Mouse (Mus musculus): ENCODE measurements around the gene P2rx1. TPM values are rescaled to one million over a fixed set of nuclear protein-coding genes. Genes with fewer than 3 reads are reported as not detected.

The P2rx1 gene
- polyA plus RNA-seq, 1 experiment = 0.52 TPM

DNA sequence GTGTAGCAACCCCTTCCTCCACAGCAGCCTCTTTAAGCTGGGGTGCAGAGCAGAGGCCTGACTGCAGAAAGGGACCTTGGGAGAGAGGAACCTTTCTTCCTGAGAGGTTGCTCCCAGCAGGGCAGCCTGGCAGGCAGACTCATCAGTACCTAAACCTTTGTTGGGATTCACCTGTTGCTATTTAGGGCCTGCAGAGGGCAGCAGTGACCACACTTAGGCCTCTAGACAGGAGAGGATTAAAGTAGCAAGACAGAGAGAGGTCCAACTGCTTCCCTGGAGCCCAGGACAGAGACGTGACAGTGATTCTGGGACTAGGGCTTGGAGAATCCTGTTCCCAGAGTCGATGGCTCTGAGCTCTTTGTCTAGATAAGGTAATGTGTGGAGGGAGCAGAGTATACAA, 7.5 kb downstream of the P2rx1 start:
- no peak overlapping the region for H3K4me3 ChIP-seq (ENCODE audit: insufficient read depth, low read length)
- no peaks in the 10 kb centered on the region for H3K4me1 ChIP-seq (ENCODE audit: control insufficient read depth, insufficient read depth, low read length)
- no peak overlapping the region for H3K27ac ChIP-seq (ENCODE audit: insufficient read depth, low read length)
- no peak for TF ChIP-seq POLR2A (IDR thresholded peaks at IDR 0.05; ENCODE audit: extremely low read depth, insufficient read depth, low read length)
- peak; percentile 88 for TF ChIP-seq CTCF (IDR thresholded peaks at IDR 0.05; ENCODE audit: extremely low read depth, insufficient read depth, low read length)

DNA sequence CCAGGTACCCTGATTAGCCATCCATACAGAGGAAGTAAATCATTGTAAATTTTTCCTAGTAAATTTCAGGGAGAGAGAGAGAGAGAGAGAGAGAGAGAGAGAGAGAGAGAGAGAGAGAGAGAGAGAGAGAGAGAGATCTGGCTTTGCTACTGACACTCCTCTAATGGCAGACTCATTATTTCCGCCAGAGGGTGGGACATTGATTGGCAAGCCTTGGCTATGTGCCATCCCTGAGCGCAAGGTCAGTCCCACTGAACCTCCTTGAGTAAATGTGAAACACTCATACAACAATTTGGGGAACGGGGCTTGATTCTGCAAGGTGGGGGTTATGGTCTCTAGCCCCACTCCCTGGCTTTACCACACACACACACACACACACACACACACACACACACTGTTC, 8.2 kb downstream of the P2rx1 start:
- H3K4me3 ChIP-seq (ENCODE audit: insufficient read depth, low read length) = no peak overlapping the region
- TF ChIP-seq CTCF (IDR thresholded peaks at IDR 0.05; ENCODE audit: extremely low read depth, insufficient read depth, low read length) (no peak), POLR2A (IDR thresholded peaks at IDR 0.05; ENCODE audit: extremely low read depth, insufficient read depth, low read length) (no peak)
- no peak overlapping the region for H3K27ac ChIP-seq (ENCODE audit: insufficient read depth, low read length)
- no peaks in the 10 kb centered on the region for H3K4me1 ChIP-seq (ENCODE audit: control insufficient read depth, insufficient read depth, low read length)

DNA sequence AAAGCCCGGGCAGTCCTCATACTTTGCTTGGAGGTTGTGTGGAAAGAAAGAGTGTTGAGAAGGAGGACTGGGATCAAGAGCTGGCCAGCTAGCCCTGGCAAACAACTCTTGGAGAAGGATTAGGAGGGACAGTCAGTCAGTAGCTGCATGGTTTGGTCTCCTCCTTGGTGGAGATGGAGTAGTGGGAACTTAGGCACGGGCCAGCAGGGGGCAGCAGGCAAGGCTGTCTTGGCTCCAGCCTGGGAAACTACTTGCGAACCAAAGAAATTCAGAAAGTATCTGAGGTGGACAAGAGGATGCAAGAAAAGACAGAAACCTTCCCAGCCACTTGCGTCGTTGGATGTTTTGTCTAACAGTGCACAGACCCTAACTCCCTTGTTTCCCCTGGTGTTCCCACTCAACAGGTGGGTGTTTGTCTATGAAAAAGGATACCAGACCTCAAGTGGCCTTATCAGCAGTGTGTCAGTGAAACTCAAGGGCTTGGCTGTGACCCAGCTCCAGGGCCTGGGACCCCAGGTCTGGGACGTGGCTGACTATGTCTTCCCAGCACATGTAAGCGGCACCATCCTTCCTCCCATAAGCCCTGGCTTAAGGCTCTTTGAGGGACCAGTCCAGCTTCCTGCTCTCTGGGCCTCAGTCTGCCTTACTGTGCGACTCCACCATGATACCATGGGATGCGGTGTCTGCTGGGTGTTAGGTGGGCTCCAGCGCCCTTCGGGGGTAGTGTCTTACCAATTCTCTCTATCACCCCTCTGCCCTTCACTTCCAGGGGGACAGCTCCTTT, 9.0 kb downstream of the P2rx1 start:
- no peaks in the 10 kb centered on the region for H3K4me1 ChIP-seq (ENCODE audit: control insufficient read depth, insufficient read depth, low read length)
- no peak overlapping the region for H3K4me3 ChIP-seq (ENCODE audit: insufficient read depth, low read length)
- no peak overlapping the region for H3K27ac ChIP-seq (ENCODE audit: insufficient read depth, low read length)
- TF ChIP-seq CTCF (IDR thresholded peaks at IDR 0.05; ENCODE audit: extremely low read depth, insufficient read depth, low read length) (peak; percentile 77), POLR2A (IDR thresholded peaks at IDR 0.05; ENCODE audit: extremely low read depth, insufficient read depth, low read length) (no peak)

DNA sequence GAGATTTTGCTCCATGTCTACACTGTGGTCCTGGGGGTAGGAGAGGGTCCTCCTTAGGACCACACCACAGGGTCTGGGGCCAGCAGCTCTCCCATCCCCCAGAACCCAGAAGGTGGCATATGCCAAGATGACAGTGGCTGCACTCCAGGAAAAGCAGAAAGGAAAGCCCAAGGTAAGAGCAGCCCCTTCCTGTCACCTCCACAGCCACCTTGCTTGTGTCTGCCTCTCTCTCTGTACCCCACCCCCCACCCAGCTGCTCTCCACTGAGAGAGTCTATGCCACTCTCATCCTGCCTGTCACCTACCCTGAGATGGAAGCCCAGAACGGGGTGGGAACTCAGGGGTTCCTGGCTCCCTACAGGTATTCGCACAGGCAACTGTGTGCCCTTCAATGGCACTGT, 9.9 kb downstream of the P2rx1 start:
- H3K4me1 ChIP-seq (ENCODE audit: control insufficient read depth, insufficient read depth, low read length) = no peaks in the 10 kb centered on the region
- no peak overlapping the region for H3K27ac ChIP-seq (ENCODE audit: insufficient read depth, low read length)
- TF ChIP-seq CTCF (IDR thresholded peaks at IDR 0.05; ENCODE audit: extremely low read depth, insufficient read depth, low read length) (no peak), POLR2A (IDR thresholded peaks at IDR 0.05; ENCODE audit: extremely low read depth, insufficient read depth, low read length) (no peak)
- no peak overlapping the region for H3K4me3 ChIP-seq (ENCODE audit: insufficient read depth, low read length)

DNA sequence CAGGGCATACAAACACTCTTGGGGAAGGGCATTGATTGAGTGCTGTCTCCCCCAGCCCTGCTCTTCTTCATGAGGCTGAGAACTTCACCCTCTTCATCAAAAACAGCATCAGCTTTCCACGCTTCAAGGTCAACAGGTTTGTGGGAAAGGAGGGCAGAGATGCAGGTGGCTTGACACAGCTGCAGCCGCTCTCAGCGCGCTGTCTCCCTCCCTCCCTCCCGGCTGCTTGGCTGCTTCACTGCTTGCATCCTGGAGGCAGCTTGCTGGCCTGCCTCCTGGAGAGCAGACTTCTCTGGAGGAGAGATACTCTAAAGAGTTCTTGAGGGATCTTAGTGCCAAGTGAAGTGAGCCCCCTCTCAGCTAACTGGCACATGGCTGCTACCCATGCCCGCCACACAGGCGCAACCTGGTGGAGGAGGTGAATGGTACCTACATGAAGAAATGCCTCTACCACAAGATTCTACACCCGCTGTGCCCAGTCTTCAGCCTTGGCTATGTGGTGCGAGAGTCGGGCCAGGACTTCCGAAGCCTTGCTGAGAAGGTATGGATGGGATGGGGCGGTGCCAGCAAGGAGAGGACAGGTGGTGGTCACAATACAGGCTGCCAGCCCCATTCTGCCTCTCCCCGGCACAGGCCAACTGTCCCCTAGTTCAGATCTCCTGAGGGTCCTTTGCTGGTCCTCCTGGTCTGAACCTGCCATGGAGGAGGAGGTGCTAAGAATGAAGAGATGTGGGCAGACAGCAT, 10.8 kb downstream of the P2rx1 start:
- TF ChIP-seq POLR2A (IDR thresholded peaks at IDR 0.05; ENCODE audit: extremely low read depth, insufficient read depth, low read length) (no peak), CTCF (IDR thresholded peaks at IDR 0.05; ENCODE audit: extremely low read depth, insufficient read depth, low read length) (no peak)
- no peak overlapping the region for H3K27ac ChIP-seq (ENCODE audit: insufficient read depth, low read length)
- peaks cover 2% of the 10 kb centered on the region; the same call in 1 of the 2 replicates for H3K4me1 ChIP-seq (ENCODE audit: control insufficient read depth, insufficient read depth, low read length)
- H3K4me3 ChIP-seq (ENCODE audit: insufficient read depth, low read length) = no peak overlapping the region

DNA sequence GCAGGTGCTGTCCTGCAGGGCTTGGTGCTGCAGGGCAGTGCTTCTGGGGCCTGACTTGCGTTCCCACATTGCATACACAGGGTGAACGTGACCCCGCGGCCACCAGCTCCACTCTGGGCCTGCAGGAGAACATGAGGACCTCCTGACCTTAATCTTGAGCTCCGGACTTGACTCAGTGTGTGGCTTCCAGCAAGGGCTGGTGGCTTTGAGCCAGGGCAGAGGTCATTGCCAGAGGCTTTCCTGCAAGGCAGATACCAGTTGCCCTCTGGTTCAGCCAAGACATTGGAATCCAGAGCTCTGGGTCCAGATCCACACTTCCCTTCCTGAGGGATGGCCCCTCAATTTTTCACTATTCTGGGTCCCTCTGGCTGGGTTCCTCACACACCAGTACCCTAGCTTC, 15.1 kb downstream of the P2rx1 start:
- no peak overlapping the region for H3K27ac ChIP-seq (ENCODE audit: insufficient read depth, low read length)
- no peak overlapping the region for H3K4me3 ChIP-seq (ENCODE audit: insufficient read depth, low read length)
- no peak for TF ChIP-seq CTCF (IDR thresholded peaks at IDR 0.05; ENCODE audit: extremely low read depth, insufficient read depth, low read length)
- no peak for TF ChIP-seq POLR2A (IDR thresholded peaks at IDR 0.05; ENCODE audit: extremely low read depth, insufficient read depth, low read length)
- peaks cover 10% of the 10 kb centered on the region; the same call in 1 of the 2 replicates for H3K4me1 ChIP-seq (ENCODE audit: control insufficient read depth, insufficient read depth, low read length)

DNA sequence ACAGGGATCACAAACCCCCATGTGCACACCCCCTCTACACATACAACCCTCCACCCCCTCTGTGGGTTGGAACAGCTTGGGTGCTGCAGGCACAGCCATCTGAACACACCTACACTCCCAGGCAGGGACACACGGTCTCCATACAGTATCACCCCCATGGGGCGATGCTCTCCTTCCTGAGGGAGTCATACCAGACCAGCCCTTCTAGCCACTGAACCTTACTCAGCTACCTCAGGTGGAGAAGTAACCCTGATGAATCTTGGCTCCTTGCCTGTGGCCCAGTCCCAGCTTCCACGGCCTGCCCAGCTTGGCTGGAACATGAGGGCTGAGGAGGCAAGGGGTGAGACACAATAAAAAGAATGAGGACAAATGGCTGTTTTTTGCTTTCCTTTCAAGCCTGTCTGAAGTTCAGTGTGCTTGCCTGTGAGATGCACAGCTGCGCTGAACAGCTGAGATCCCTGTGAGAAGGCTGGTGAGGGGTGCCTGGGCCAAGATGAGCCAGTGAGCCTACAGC, 16.0 kb downstream of the P2rx1 start:
- Histone ChIP-seq H3K4me1 (ENCODE audit: control insufficient read depth, insufficient read depth, low read length) (peaks cover 10% of the 10 kb centered on the region; the same call in 1 of the 2 replicates), H3K4me3 (ENCODE audit: insufficient read depth, low read length) (no peak overlapping the region), H3K27ac (ENCODE audit: insufficient read depth, low read length) (peak overlapping the region; percentile 62)
- no peak for TF ChIP-seq POLR2A (IDR thresholded peaks at IDR 0.05; ENCODE audit: extremely low read depth, insufficient read depth, low read length)
- no peak for TF ChIP-seq CTCF (IDR thresholded peaks at IDR 0.05; ENCODE audit: extremely low read depth, insufficient read depth, low read length)

DNA sequence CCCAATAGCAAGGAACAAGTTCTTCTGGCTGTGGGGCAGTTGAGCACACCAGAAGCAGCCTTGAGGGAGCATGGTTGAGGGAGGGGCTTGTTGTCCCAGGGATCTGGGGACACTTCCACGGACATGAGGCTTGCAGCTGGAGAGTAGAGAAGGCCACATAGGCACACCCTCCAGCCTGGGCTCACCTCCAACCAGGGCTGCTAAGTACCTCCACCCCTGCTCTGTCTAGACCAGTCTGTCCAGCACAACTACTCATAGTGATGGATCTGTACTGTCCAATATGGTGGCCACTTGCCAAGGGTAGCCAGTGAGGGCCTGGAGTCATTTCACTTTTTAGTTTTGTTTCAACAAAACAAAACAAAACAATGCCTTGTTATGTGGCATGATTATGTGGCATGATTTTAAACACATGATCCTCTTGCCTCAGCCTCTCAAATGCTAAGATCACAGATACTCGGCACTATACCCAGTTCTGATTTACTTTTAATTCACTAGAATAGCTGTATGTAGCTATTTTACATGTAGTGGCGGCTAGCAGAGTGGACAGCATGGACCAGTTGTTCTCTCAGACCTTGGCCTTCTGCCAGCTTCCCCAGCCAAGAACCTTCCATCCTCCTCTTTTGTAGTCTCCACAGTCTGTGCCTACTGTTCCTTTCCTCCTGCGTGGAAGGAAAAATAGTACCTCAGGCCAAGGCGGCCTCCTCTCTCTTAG, 16.6 kb downstream of the P2rx1 start:
- H3K4me1 ChIP-seq (ENCODE audit: control insufficient read depth, insufficient read depth, low read length) = peaks cover 12% of the 10 kb centered on the region
- H3K4me3 ChIP-seq (ENCODE audit: insufficient read depth, low read length) = no peak overlapping the region
- TF ChIP-seq CTCF (IDR thresholded peaks at IDR 0.05; ENCODE audit: extremely low read depth, insufficient read depth, low read length) = no peak
- H3K27ac ChIP-seq (ENCODE audit: insufficient read depth, low read length) = peak overlapping the region; percentile 62

DNA sequence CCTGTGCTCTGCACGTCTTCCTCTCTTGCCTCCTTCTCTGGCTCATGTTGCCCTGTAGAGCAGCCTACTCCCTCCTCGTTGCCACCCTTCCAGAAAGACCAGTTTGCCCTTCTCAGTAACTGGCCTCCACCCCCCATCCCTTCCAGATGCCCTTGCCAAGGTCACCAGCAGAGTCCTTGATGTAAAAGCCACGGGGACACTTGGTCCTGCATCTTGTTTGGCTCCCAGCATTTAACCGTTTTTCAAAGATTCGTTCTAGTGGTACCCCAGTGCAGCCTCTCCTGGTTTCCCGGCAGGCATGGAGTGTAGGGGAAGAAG, 17.2 kb downstream of the P2rx1 start:
- TF ChIP-seq POLR2A (IDR thresholded peaks at IDR 0.05; ENCODE audit: extremely low read depth, insufficient read depth, low read length) (no peak), CTCF (IDR thresholded peaks at IDR 0.05; ENCODE audit: extremely low read depth, insufficient read depth, low read length) (no peak)
- Histone ChIP-seq H3K27ac (ENCODE audit: insufficient read depth, low read length) (no peak overlapping the region), H3K4me3 (ENCODE audit: insufficient read depth, low read length) (no peak overlapping the region), H3K4me1 (ENCODE audit: control insufficient read depth, insufficient read depth, low read length) (peaks cover 14% of the 10 kb centered on the region)
